ENCODE assay signal across 8 mouse cellular contexts in genomic region chr10:84480667-84481326, GRCm38 (mm10). TPM values are rescaled to one million over a fixed set of nuclear protein-coding genes. Genes with fewer than 3 reads are reported as not detected.
A peak's percentile ranks its signal among the peaks of the same experiment; 100 is the strongest.
DNase-seq lines count a peak whose midpoint lies in the region; ATAC-seq lines count a peak whose summit lies in the region.

No protein-coding gene starts in this region.

- peaks cover 41% of the 10 kb centered on the region for H3K4me1 ChIP-seq in kidney, embryonic 15.5 days
- 0 out of 2 replicates have a peak, but pooled peaks cover 3% of the 10 kb centered on the region for H3K4me1 ChIP-seq in forebrain, embryonic 13.5 days

- no peaks in the 10 kb centered on the region for H3K27me3 ChIP-seq in kidney, embryonic 15.5 days
- no peaks in the 10 kb centered on the region for H3K27me3 ChIP-seq in forebrain, embryonic 13.5 days

- H3K4me3 ChIP-seq in kidney, embryonic 15.5 days (replicated peaks) = no peak overlapping the region
- no peak overlapping the region for H3K4me3 ChIP-seq in forebrain, embryonic 13.5 days

- H3K4me2 ChIP-seq in kidney, embryonic 15.5 days = peak overlapping the region; percentile 19; the same call in 1 of the 2 replicates
- H3K4me2 ChIP-seq in forebrain, embryonic 13.5 days = no peak overlapping the region

- WGBS in kidney, embryonic 15.5 days = 32% methylated on average over 8 of the region's 8 CpGs
- 74% methylated on average over 8 of the region's 8 CpGs for WGBS in forebrain, embryonic 13.5 days

- peak; percentile 89 for ATAC-seq in kidney, embryonic 15.5 days (replicated peaks; ENCODE audit: low FRiP score)
- no peak for ATAC-seq in forebrain, embryonic 13.5 days

- peak overlapping the region; percentile 90 for H3K27ac ChIP-seq in kidney, embryonic 15.5 days
- no peak overlapping the region for H3K27ac ChIP-seq in forebrain, embryonic 13.5 days

- H3K36me3 ChIP-seq in kidney, embryonic 15.5 days = no peaks in the 10 kb centered on the region
- H3K36me3 ChIP-seq in forebrain, embryonic 13.5 days (ENCODE audit: poor library complexity, severe bottlenecking) = no peaks in the 10 kb centered on the region

- no peaks in the 10 kb centered on the region for H3K9me3 ChIP-seq in kidney, embryonic 15.5 days (replicated peaks)
- H3K9me3 ChIP-seq in forebrain, embryonic 13.5 days (replicated peaks) = no peaks in the 10 kb centered on the region

- H3K9ac ChIP-seq in kidney, embryonic 15.5 days = no peak overlapping the region
- H3K9ac ChIP-seq in forebrain, embryonic 13.5 days = no peak overlapping the region

- DNase-seq in 3T3-L1 (ENCODE audit: low read depth, low spot score) = peak; percentile 76
- DNase-seq in Muller cell, postnatal 12 days (ENCODE audit: inconsistent ontology term) = peak; percentile 73
- DNase-seq in gastrocnemius, adult 8-10 months (ENCODE audit: low spot score in 2 of 2) = peak; percentile 4 to 39
- peak; percentile 18 for DNase-seq in yolk sac, embryonic 10.5 days (ENCODE audit: low spot score)
- DNase-seq in layer of hippocampus, postnatal 10 days (ENCODE audit: low spot score in 2 of 2) = no peak
- DNase-seq in natural killer cell, adult 2 months (ENCODE audit: low spot score in 2 of 2) = no peak

RNA-seq across cellular contexts. Expression of gene Nuak1, which starts 40.4 kb away (rescaled TPM):
- 10 to 100 TPM; 16.4 to 23.6 (median 17.2) TPM for total RNA-seq in gastrocnemius, adult 8-10 months (2022)
- polyA plus RNA-seq in kidney, embryonic 15.5 days (2015; fragmentation: Nextera tagmentation; extraction: Ambion mirVana) = 3.0 and 3.2 TPM in 2 replicates
- total RNA-seq in layer of hippocampus, postnatal 10 days (2021) = 10 to 100 TPM; 45.2 to 54.6 TPM
- 5.3 and 7.4 TPM in 2 replicates for polyA plus RNA-seq in forebrain, embryonic 13.5 days (2015; fragmentation: Nextera tagmentation; extraction: Ambion mirVana)

RNA-seq across cellular contexts. Expression of gene Ckap4, which starts 53.1 kb away (rescaled TPM):
- 1 to 10 TPM; 5.3 to 7.8 (median 5.7) TPM for total RNA-seq in gastrocnemius, adult 8-10 months (2022)
- 89.9 and 94.3 TPM in 2 replicates for polyA plus RNA-seq in kidney, embryonic 15.5 days (2015; fragmentation: Nextera tagmentation; extraction: Ambion mirVana)
- total RNA-seq in layer of hippocampus, postnatal 10 days (2021) = 10 to 100 TPM; 34.2 to 36.9 TPM
- polyA plus RNA-seq in forebrain, embryonic 13.5 days (2015; fragmentation: Nextera tagmentation; extraction: Ambion mirVana) = 36.4 and 39.0 TPM in 2 replicates

Comparison
In these comparisons a context has a peak if more than half of its experiments do, and no peak if none do; other contexts are left out.
1. DNase-seq: peak in 3T3-L1 (single experiment), Muller cell, postnatal 12 days (single experiment), gastrocnemius, adult 8-10 months (2 of 2) and yolk sac, embryonic 10.5 days (single experiment); none in layer of hippocampus, postnatal 10 days (0 of 2) and natural killer cell, adult 2 months (0 of 2).
2. RNA of gene Ckap4, which starts 53.1 kb away (total RNA-seq): 34.2 to 36.9 TPM in layer of hippocampus, postnatal 10 days; 5.3 to 7.8 TPM in gastrocnemius, adult 8-10 months; every median in the first group is over 4 times any median in the second.